Mouse (Mus musculus) cerebellum, adult 2 months (tissue): ENCODE results near the gene Mmp8. TPM values are rescaled to one million over a fixed set of nuclear protein-coding genes. Genes with fewer than 3 reads are reported as not detected.

Source experiments
- DNase-seq, 2 experiments: peaks; one replicate each; pipeline ENCODE4 v3.0.0; 2021
- H3K27ac ChIP-seq: fragments of 200-500 bp; 2 replicates; pipeline ENCODE4 v1.5.1; 2012; ENCODE audit warnings: low read length, control low read depth, inconsistent platforms; ENCODE audit not compliant: insufficient read depth
- H3K27me3 ChIP-seq: fragments of 200-500 bp; 2 replicates; pipeline ENCODE4 v1.6.1; 2012; ENCODE audit warnings: inconsistent platforms, mild to moderate bottlenecking, low read length, moderate library complexity; ENCODE audit not compliant: control insufficient read depth, insufficient read depth
- H3K4me1 ChIP-seq: fragments of 200-500 bp; 2 replicates; pipeline ENCODE4 v1.6.1; 2011; ENCODE audit warnings: low read length; ENCODE audit not compliant: control insufficient read depth, insufficient read depth
- H3K4me3 ChIP-seq: fragments of 200-500 bp; replicated peaks from 2 replicates; pipeline ENCODE3; 2011; ENCODE audit warnings: mild to moderate bottlenecking, low read depth, low read length, control low read depth; ENCODE audit not compliant: insufficient read depth
- CTCF ChIP-seq: fragments of 200-500 bp; IDR thresholded peaks from 2 replicates; pipeline ENCODE4 v1.5.1; 2011; ENCODE audit warnings: low read depth, mild to moderate bottlenecking, control low read depth, low read length, moderate library complexity, borderline replicate concordance; ENCODE audit not compliant: insufficient read depth
- POLR2A ChIP-seq: fragments of 200-500 bp; IDR thresholded peaks from 2 replicates; pipeline ENCODE4 v1.6.1; 2011; ENCODE audit warnings: low read length, control low read depth, borderline replicate concordance; ENCODE audit not compliant: insufficient read depth
- WGBS: fragments of 180-500 bp; shearing (Covaris S2); methylation state at CpG from one replicate; pipeline ENCODE4 v1.1.7; 2018; 5-methylcytosine and 5-hydroxymethylcytosine counted together
- polyA plus RNA-seq: library from polyadenylated mRNA; depleted of rRNA; stranded (reverse); fragments of >200 nt; gene quantifications from 2 replicates; pipeline ENCODE4 v1.2.3, GENCODE M21; 2012; rRNA removed

Gene Mmp8
- polyA plus RNA-seq, 1 experiment: 0.21 TPM

GRCm38 (mm10) chr9:7602982-7603742, 44.9 kb downstream of the Mmp8 start:
- peak; percentile 88 for TF ChIP-seq CTCF
- TF ChIP-seq POLR2A: no peak
- no peak overlapping the region for H3K4me3 ChIP-seq
- H3K4me1 ChIP-seq: peaks cover 3% of the 10 kb centered on the region; the same call in 1 of the 2 replicates
- H3K27ac ChIP-seq: no peak overlapping the region
- H3K27me3 ChIP-seq: no peaks in the 10 kb centered on the region; the same call in 1 of the 2 replicates
- DNase-seq: peak; percentile 44 to 60
- WGBS: 9% methylated on average over 3 of the region's 3 CpGs

DNA sequence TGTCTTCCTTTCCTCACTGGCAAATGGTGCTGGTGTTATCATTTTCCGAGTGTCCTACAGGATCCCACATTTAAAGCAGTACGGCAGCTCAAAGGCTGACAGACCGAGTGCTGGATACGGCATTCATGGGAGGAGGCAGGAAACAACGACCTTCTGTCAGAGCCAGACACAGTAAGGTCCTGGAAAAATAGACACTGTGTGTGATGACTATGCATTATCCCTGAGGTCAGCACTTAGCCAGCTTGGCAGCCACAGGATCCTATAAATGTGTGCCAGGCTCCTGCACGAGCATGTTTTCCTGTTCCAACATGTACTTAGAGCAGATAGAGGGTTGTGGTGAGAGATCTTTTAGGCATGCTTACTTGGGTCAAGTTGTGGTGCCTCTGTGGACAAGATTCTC, 45.7 kb downstream of the Mmp8 start:
- Histone ChIP-seq H3K4me3 (no peak overlapping the region), H3K4me1 (peaks cover 3% of the 10 kb centered on the region; the same call in 1 of the 2 replicates), H3K27me3 (no peaks in the 10 kb centered on the region; the same call in 1 of the 2 replicates), H3K27ac (no peak overlapping the region)
- peak; percentile 11 to 55 for DNase-seq
- TF ChIP-seq CTCF: no peak
- TF ChIP-seq POLR2A: no peak
- 7% methylated on average over 6 of the region's 6 CpGs for WGBS

- 87% methylated on average over 12 of the region's 12 CpGs for WGBS
- TF ChIP-seq CTCF: no peak
- TF ChIP-seq POLR2A: no peak
- DNase-seq: no peak
- no peak overlapping the region for H3K27ac ChIP-seq
- H3K27me3 ChIP-seq: no peaks in the 10 kb centered on the region; the same call in 1 of the 2 replicates
- peaks cover 3% of the 10 kb centered on the region; the same call in 1 of the 2 replicates for H3K4me1 ChIP-seq
- no peak overlapping the region for H3K4me3 ChIP-seq
These were observed 47.4 kb downstream of the Mmp8 start for GRCm38 (mm10) chr9:7605638-7606037.

Other genes with a start within 250 kb of the Mmp8 start
- 0.06 TPM in 1 of 2 replicates, not detected in the other for gene Mmp12, start 214.1 kb upstream of the Mmp8 start, polyA plus RNA-seq
- not detected in 2 replicates for gene Mmp1b, start 170.4 kb upstream of the Mmp8 start, polyA plus RNA-seq
- not detected in 2 replicates for gene Mmp3, start 112.6 kb upstream of the Mmp8 start, polyA plus RNA-seq
- gene Mmp10, start 56.1 kb upstream of the Mmp8 start, polyA plus RNA-seq: not detected in 2 replicates
- gene Mmp27, start 12.9 kb downstream of the Mmp8 start, polyA plus RNA-seq: not detected in 2 replicates
- gene Mmp20, start 69.8 kb downstream of the Mmp8 start, polyA plus RNA-seq: 0.08 and 0.10 TPM in 2 replicates
- not detected in 2 replicates for gene Mmp7, start 133.6 kb downstream of the Mmp8 start, polyA plus RNA-seq
- gene Tmem123, start 205.6 kb downstream of the Mmp8 start, polyA plus RNA-seq: 20.9 and 21.4 TPM in 2 replicates